Mouse (Mus musculus) lung, adult 10 weeks (tissue): ENCODE measurements around the gene Fbxl16. TPM values are rescaled to one million over a fixed set of nuclear protein-coding genes. Genes with fewer than 3 reads are reported as not detected.

Source experiments
- polyA plus RNA-seq: library from polyadenylated mRNA; stranded (reverse); fragments of 350-450 nt; fragmentation: Illumina TruSeq; extraction: RNeasy Lipid Tissue Mini Kit (QIAGEN cat#74804); gene quantifications from one replicate; pipeline ENCODE4 v1.2.3, GENCODE M21; 2014; ENCODE audit warnings: low read depth, low replicate concordance; ENCODE audit not compliant: insufficient read depth

The Fbxl16 gene
- 1.5 TPM for polyA plus RNA-seq

GRCm38 (mm10) chr17:25808789-25809605 is at the start of gene Fbxl16:
Gene Fbxl16, plus strand, starts transcription at chr17:25809085.

GRCm38 (mm10) chr17:25773549-25774120 is 35.2 kb upstream of the Fbxl16 start, which contains the start of gene Narfl:
Gene Narfl, plus strand, starts transcription at chr17:25773776.

GRCm38 (mm10) chr17:25785281-25785745 is 23.6 kb upstream of the Fbxl16 start, which contains the start of gene Haghl:
Gene Haghl, minus strand, starts transcription at chr17:25785673.

GRCm38 (mm10) chr17:25786280-25786679 is 22.6 kb upstream of the Fbxl16 start, which contains the start of gene Ccdc78:
Gene Ccdc78, plus strand, starts transcription at chr17:25786580.

GRCm38 (mm10) chr17:25792615-25793014 is 16.3 kb upstream of the Fbxl16 start, which contains the start of gene Fam173a:
Gene Fam173a, minus strand, starts transcription at chr17:25792901.

GRCm38 (mm10) chr17:25795609-25796092 is 13.2 kb upstream of the Fbxl16 start, which contains the start of gene AC134908.4:
Gene AC134908.4, minus strand, starts transcription at chr17:25795659.

GRCm38 (mm10) chr17:25796951-25797369 is 11.9 kb upstream of the Fbxl16 start, which contains the start of gene Metrn:
Gene Metrn, minus strand, starts transcription at chr17:25797136.

GRCm38 (mm10) chr17:25823452-25823851 is 14.6 kb downstream of the Fbxl16 start, which contains the start of gene Wdr24:
Gene Wdr24, plus strand, starts transcription at chr17:25823627.

GRCm38 (mm10) chr17:25828712-25829557 is 20.1 kb downstream of the Fbxl16 start, which contains the start of gene Jmjd8:
Gene Jmjd8, plus strand, starts transcription at chr17:25828867.

GRCm38 (mm10) chr17:25833291-25833663 is 24.4 kb downstream of the Fbxl16 start, which contains the start of gene Stub1:
Gene Stub1, minus strand, starts transcription at chr17:25833404.

GRCm38 (mm10) chr17:25837076-25837410 is 28.2 kb downstream of the Fbxl16 start, which contains the start of gene Rhbdl1:
Gene Rhbdl1, minus strand, starts transcription at chr17:25837295.

GRCm38 (mm10) chr17:25841117-25841880 is 32.4 kb downstream of the Fbxl16 start, which contains the start of gene Gm20683:
Gene Gm20683, minus strand, starts transcription at chr17:25841763.

GRCm38 (mm10) chr17:25844396-25844901 is 35.6 kb downstream of the Fbxl16 start, which contains the start of gene Rhot2:
Gene Rhot2, minus strand, starts transcription at chr17:25844851.

GRCm38 (mm10) chr17:25860832-25861703 is 52.2 kb downstream of the Fbxl16 start, which contains the start of gene Wdr90:
Gene Wdr90, minus strand, starts transcription at chr17:25861501.

GRCm38 (mm10) chr17:25868601-25869191 is 59.8 kb downstream of the Fbxl16 start, which contains the start of gene Mcrip2:
Gene Mcrip2, minus strand, starts transcription at chr17:25868764.

